Mouse (Mus musculus): ENCODE results near the gene AW146154. TPM values are rescaled to one million over a fixed set of nuclear protein-coding genes. Genes with fewer than 3 reads are reported as not detected.
"Not testable (repeated sequence)": the region's sequence is repeated elsewhere in the genome, so short reads cannot be mapped to it uniquely, and the experiment has no call there.

Gene AW146154
- 10.6 and 13.1 TPM in 2 replicates for polyA plus RNA-seq (2015; fragmentation: Nextera tagmentation; extraction: Ambion mirVana)

- no peaks in the 10 kb centered on the region for H3K4me1 ChIP-seq (replicated peaks; ENCODE audit: control insufficient read depth, insufficient read depth, low read length)
- H3K4me3 ChIP-seq (ENCODE audit: low read length), result peak within 1 kb of the TSS; percentile 61
- H3K36me3 ChIP-seq (ENCODE audit: control insufficient read depth, insufficient read depth, low read length), result peaks cover 6% of the 10 kb centered on the region; the same call in 1 of the 2 replicates
- ATAC-seq (ENCODE audit: low read depth), result peak; percentile 98
- peak within 1 kb of the TSS; percentile 93 for H3K4me2 ChIP-seq (ENCODE audit: low read depth, low read length)
- WGBS, result under 1% methylated on average over 18 of the region's 18 CpGs
- no peaks in the 10 kb centered on the region for H3K27me3 ChIP-seq (ENCODE audit: control insufficient read depth, insufficient read depth, low read depth, low read length)
- H3K9ac ChIP-seq (ENCODE audit: low read length), result peak within 1 kb of the TSS; percentile 74
- H3K27ac ChIP-seq (ENCODE audit: low read length), result peak within 1 kb of the TSS; percentile 84
- peaks cover 7% of the 10 kb centered on the region; the same call in 1 of the 2 replicates for H3K9me3 ChIP-seq (ENCODE audit: control insufficient read depth, low read length)
Observed at GRCm38 (mm10) chr7:41499389-41500049, at the start of gene AW146154, which contains the start of gene Gm20449. Gene AW146154, minus strand, starts transcription at chr7:41499890. Gene Gm20449, minus strand, starts transcription at chr7:41499417.

- Histone ChIP-seq H3K4me2 (ENCODE audit: low read depth, low read length) (no peak overlapping the region), H3K9ac (ENCODE audit: low read length) (no peak overlapping the region), H3K27ac (ENCODE audit: low read length) (no peak overlapping the region), H3K9me3 (ENCODE audit: control insufficient read depth, low read length) (peaks cover 3% of the 10 kb centered on the region; the same call in 1 of the 2 replicates), H3K4me3 (ENCODE audit: low read length) (no peak overlapping the region), H3K4me1 (replicated peaks; ENCODE audit: control insufficient read depth, insufficient read depth, low read length) (no peaks in the 10 kb centered on the region), H3K27me3 (ENCODE audit: control insufficient read depth, insufficient read depth, low read depth, low read length) (no peaks in the 10 kb centered on the region), H3K36me3 (ENCODE audit: control insufficient read depth, insufficient read depth, low read length) (no peaks in the 10 kb centered on the region)
- ATAC-seq (ENCODE audit: low read depth), result no peak
- 90% methylated on average over 3 of the region's 3 CpGs for whole genome bisulfite sequencing
Observed at GRCm38 (mm10) chr7:41512672-41513071, 13.0 kb upstream of the AW146154 start.

GRCm38 (mm10) chr7:41512207-41512606 lies 12.5 kb upstream of the AW146154 start:
- H3K27me3 ChIP-seq (ENCODE audit: control insufficient read depth, insufficient read depth, low read depth, low read length), result no peaks in the 10 kb centered on the region

DNA sequence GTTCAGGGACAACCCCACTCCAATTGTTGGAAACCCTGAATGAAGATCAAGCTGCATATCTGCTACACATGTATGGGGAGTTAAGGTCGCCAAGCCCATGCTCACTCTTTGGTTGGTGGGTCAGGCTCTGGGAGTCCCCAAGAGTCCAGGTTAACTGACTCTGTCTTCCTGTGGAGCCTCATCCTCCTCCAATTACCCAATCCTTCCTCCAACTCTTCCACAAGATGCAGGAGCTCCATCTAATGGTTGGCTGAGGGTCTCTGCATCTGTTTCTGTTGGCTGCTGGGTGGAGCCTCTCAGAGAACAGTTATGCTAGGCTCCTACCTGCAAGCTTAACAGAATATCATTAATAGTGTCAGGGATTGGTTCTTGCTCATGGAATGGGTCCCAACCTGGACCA lies 2.7 kb upstream of the AW146154 start:
- no peak overlapping the region for H3K27ac ChIP-seq (ENCODE audit: low read length)
- H3K9ac ChIP-seq (ENCODE audit: low read length), result no peak overlapping the region
- no peak overlapping the region for H3K4me3 ChIP-seq (ENCODE audit: low read length)
- WGBS, result 28% methylated on average over 1 of the region's 1 CpGs
- no peak for ATAC-seq (ENCODE audit: low read depth)
- no peaks in the 10 kb centered on the region for H3K36me3 ChIP-seq (ENCODE audit: control insufficient read depth, insufficient read depth, low read length)
- no peak overlapping the region for H3K4me2 ChIP-seq (ENCODE audit: low read depth, low read length)
- H3K4me1 ChIP-seq (replicated peaks; ENCODE audit: control insufficient read depth, insufficient read depth, low read length), result no peaks in the 10 kb centered on the region
- H3K9me3 ChIP-seq (ENCODE audit: control insufficient read depth, low read length), result no peaks in the 10 kb centered on the region; the same call in 1 of the 2 replicates
- no peaks in the 10 kb centered on the region for H3K27me3 ChIP-seq (ENCODE audit: control insufficient read depth, insufficient read depth, low read depth, low read length)

More at GRCm38 (mm10) chr7:41512207-41512606, 12.5 kb upstream of the AW146154 start:
- H3K27ac ChIP-seq (ENCODE audit: low read length), result no peak overlapping the region
- no peak for ATAC-seq (ENCODE audit: low read depth)
- peaks cover 3% of the 10 kb centered on the region; the same call in 1 of the 2 replicates for H3K9me3 ChIP-seq (ENCODE audit: control insufficient read depth, low read length)
- no peaks in the 10 kb centered on the region for H3K4me1 ChIP-seq (replicated peaks; ENCODE audit: control insufficient read depth, insufficient read depth, low read length)
- no peaks in the 10 kb centered on the region for H3K36me3 ChIP-seq (ENCODE audit: control insufficient read depth, insufficient read depth, low read length)
- 4% methylated on average over 1 of the region's 1 CpGs for WGBS
- no peak overlapping the region for H3K4me2 ChIP-seq (ENCODE audit: low read depth, low read length)
- no peak overlapping the region for H3K9ac ChIP-seq (ENCODE audit: low read length)
- H3K4me3 ChIP-seq (ENCODE audit: low read length), result no peak overlapping the region

DNA sequence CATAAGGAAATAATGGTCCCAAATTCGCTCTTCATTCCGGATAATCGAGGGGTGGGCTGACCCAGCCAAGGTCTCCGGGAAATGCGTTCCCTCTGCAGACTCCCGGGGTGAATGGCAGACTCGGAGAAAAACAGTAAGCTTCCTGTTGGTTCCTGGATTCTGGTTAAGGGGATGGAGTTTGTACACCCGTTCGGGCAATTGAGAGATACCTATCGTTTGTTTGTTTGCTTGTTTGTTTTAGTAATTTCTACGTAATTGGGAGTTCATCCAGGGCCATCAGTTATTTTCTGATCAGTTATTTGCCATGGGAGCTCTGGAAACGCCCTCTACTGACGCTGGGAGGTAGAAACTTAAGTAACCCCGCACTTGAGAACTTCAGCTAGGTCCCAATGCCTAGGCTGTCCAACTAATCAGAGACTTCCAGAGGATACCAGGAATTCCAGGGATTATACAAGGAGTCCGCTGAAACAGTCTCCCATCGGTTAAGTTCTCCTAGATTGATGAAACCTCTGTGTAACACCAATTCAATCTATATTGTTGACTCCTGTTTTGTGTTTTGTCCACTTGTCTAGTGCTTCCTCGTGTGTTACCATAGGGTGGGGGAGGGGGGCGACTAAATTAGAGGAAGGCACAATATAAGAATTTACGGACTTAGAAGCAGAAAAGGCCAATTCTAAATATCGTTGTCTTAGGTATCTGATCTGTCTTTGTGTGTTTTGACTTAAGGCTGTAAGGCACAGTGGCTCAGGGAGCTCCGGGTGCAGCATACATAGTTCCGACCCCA lies 653 bp upstream of the AW146154 start:
- H3K4me3 ChIP-seq (ENCODE audit: low read length), result peak overlapping the region; percentile 61
- 17% methylated on average over 22 of the region's 22 CpGs for WGBS
- no peaks in the 10 kb centered on the region for H3K36me3 ChIP-seq (ENCODE audit: control insufficient read depth, insufficient read depth, low read length)
- no peak overlapping the region for H3K27ac ChIP-seq (ENCODE audit: low read length)
- H3K9me3 ChIP-seq (ENCODE audit: control insufficient read depth, low read length), result no peaks in the 10 kb centered on the region
- peak; percentile 53 for ATAC-seq (ENCODE audit: low read depth)
- no peaks in the 10 kb centered on the region for H3K27me3 ChIP-seq (ENCODE audit: control insufficient read depth, insufficient read depth, low read depth, low read length)
- H3K4me1 ChIP-seq (replicated peaks; ENCODE audit: control insufficient read depth, insufficient read depth, low read length), result no peaks in the 10 kb centered on the region
- H3K4me2 ChIP-seq (ENCODE audit: low read depth, low read length), result peak overlapping the region; percentile 93
- peak overlapping the region; percentile 74 for H3K9ac ChIP-seq (ENCODE audit: low read length)

DNA sequence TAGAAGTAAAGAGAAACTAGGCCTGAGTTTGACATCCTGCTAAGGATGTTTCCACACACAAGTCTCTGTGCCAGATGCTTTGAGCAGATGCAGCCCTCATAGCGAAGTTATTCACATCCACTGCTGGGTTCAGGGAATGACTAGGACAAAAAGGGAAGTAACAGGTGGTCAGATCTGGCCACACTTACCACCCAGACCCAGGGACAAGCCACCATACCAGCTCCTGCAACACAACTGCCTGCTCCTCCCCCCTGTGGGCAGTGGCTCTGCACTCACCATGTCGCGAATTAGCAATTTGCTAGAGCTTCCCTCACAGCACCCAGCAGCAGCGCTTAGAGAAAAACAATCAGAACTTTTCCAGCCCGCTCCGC lies 687 bp downstream of the AW146154 start:
- peak overlapping the region; percentile 84 for H3K27ac ChIP-seq (ENCODE audit: low read length)
- not testable (repeated sequence) for H3K9me3 ChIP-seq (ENCODE audit: control insufficient read depth, low read length); H3K27me3 ChIP-seq (ENCODE audit: control insufficient read depth, insufficient read depth, low read depth, low read length); H3K4me1 ChIP-seq (replicated peaks; ENCODE audit: control insufficient read depth, insufficient read depth, low read length); H3K36me3 ChIP-seq (ENCODE audit: control insufficient read depth, insufficient read depth, low read length)
- WGBS, result 0% methylated on average over 6 of the region's 6 CpGs
- peak overlapping the region; percentile 93 for H3K4me2 ChIP-seq (ENCODE audit: low read depth, low read length)
- ATAC-seq (ENCODE audit: low read depth), result peak; percentile 59; the same call in 1 of the 2 replicates
- peak overlapping the region; percentile 61 for H3K4me3 ChIP-seq (ENCODE audit: low read length)
- H3K9ac ChIP-seq (ENCODE audit: low read length), result peak overlapping the region; percentile 74

DNA sequence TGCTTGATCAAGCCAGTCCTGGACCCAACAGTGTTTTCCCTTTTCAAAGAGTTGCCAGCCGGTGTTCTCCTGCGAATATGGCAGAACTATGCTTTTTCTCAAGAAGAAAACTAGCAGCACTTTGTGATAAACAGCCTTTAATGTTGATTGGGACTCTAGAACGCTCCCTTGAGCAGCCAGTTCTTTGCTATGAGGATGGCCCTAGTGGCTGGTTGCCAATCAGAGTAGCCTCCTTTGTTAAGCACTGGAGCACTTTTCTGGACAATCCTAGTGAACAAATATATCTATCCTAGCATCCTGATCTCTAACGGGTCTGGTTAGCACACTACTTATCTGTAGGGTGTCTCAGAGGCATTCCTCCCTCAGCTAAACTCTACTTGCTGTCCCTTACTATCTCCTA lies 1.2 kb downstream of the AW146154 start:
- peak overlapping the region; percentile 61 for H3K4me3 ChIP-seq (ENCODE audit: low read length)
- not testable (repeated sequence) for H3K27ac ChIP-seq (ENCODE audit: low read length); H3K9ac ChIP-seq (ENCODE audit: low read length); H3K27me3 ChIP-seq (ENCODE audit: control insufficient read depth, insufficient read depth, low read depth, low read length); H3K9me3 ChIP-seq (ENCODE audit: control insufficient read depth, low read length); H3K36me3 ChIP-seq (ENCODE audit: control insufficient read depth, insufficient read depth, low read length); H3K4me1 ChIP-seq (replicated peaks; ENCODE audit: control insufficient read depth, insufficient read depth, low read length); ATAC-seq (ENCODE audit: low read depth)
- WGBS, result 72% methylated on average over 3 of the region's 4 CpGs
- peak overlapping the region; percentile 93 for H3K4me2 ChIP-seq (ENCODE audit: low read depth, low read length)

GRCm38 (mm10) chr7:41497871-41498270 lies 1.8 kb downstream of the AW146154 start:
- H3K27me3 ChIP-seq (ENCODE audit: control insufficient read depth, insufficient read depth, low read depth, low read length), result no peaks in the 10 kb centered on the region
- H3K9ac ChIP-seq (ENCODE audit: low read length), result no peak overlapping the region
- no peak overlapping the region for H3K4me2 ChIP-seq (ENCODE audit: low read depth, low read length)
- no peak overlapping the region for H3K4me3 ChIP-seq (ENCODE audit: low read length)
- H3K27ac ChIP-seq (ENCODE audit: low read length), result no peak overlapping the region
- WGBS, result 98% methylated on average over 2 of the region's 2 CpGs
- H3K9me3 ChIP-seq (ENCODE audit: control insufficient read depth, low read length), result peaks cover 9% of the 10 kb centered on the region; the same call in 1 of the 2 replicates
- H3K36me3 ChIP-seq (ENCODE audit: control insufficient read depth, insufficient read depth, low read length), result peaks cover 6% of the 10 kb centered on the region; the same call in 1 of the 2 replicates
- no peak for ATAC-seq (ENCODE audit: low read depth)
- H3K4me1 ChIP-seq (replicated peaks; ENCODE audit: control insufficient read depth, insufficient read depth, low read length), result no peaks in the 10 kb centered on the region

DNA sequence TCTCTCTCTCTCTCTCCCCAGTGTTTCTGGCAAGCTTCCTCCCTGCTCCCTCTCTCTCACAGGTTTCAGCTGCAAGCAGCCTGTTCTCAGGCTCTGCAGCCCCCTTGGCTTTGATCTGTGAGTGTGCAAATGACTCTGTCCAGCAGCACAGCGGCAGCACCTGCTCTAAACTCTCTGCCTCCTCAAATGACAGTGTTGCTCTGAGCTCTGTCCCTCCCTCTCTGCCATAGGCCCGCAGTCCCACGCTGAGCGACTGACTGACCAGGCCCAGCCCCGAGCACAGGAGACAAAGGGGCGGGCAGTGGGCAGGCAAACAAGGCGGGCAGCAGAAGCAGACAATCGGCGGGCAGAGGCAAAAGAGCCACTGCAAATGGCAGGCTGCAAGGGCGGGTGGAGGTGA lies 47.8 kb downstream of the AW146154 start:
- no peak overlapping the region for H3K9ac ChIP-seq (ENCODE audit: low read length)
- no peaks in the 10 kb centered on the region for H3K27me3 ChIP-seq (ENCODE audit: control insufficient read depth, insufficient read depth, low read depth, low read length)
- H3K9me3 ChIP-seq (ENCODE audit: control insufficient read depth, low read length), result no peaks in the 10 kb centered on the region
- no peaks in the 10 kb centered on the region for H3K36me3 ChIP-seq (ENCODE audit: control insufficient read depth, insufficient read depth, low read length)
- no peak overlapping the region for H3K27ac ChIP-seq (ENCODE audit: low read length)
- H3K4me2 ChIP-seq (ENCODE audit: low read depth, low read length), result no peak overlapping the region
- no peak overlapping the region for H3K4me3 ChIP-seq (ENCODE audit: low read length)
- no peak for ATAC-seq (ENCODE audit: low read depth)
- no peaks in the 10 kb centered on the region for H3K4me1 ChIP-seq (replicated peaks; ENCODE audit: control insufficient read depth, insufficient read depth, low read length)
- WGBS, result 9% methylated on average over 10 of the region's 10 CpGs
